Mouse (Mus musculus) ES-Bruce4 (cell line): ENCODE results near the gene Iffo2.

ENCODE experiments used
- CTCF ChIP-seq: IDR thresholded peaks from one replicate; pipeline ENCODE4 v1.8.1; 2011; ENCODE audit warnings: low read depth, low read length
- POLR2A ChIP-seq: IDR thresholded peaks from one replicate; pipeline ENCODE4 v1.8.1; 2011; ENCODE audit warnings: low read length; ENCODE audit not compliant: insufficient read depth

DNA sequence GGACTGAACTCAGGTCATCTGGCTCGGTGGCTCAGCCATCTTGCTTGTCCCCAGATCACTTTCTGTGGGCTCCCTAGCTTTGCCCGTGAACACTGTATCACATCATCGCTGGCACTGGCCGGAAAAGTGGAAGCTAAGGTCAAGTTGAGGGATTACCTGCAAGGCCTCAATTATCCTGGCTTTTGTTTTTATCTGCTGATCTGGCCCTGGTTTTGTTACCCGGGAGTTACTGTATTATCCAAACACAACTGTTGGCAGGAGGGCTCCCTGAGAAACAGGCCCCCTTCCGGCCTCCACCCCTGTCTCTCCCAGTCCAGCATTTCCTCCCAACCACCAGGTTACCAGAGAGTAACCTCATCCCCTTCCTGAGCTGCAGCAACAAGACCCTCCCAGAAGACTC lies 11.1 kb upstream of the Iffo2 start:
- TF ChIP-seq POLR2A, result no peak
- no peak for TF ChIP-seq CTCF
